Mouse (Mus musculus) cerebellum, postnatal 36 days (tissue): ENCODE measurements around the gene Zfp775.
A peak's percentile ranks its signal among the peaks of the same experiment; 100 is the strongest.
"Not testable (repeated sequence)": the region's sequence is repeated elsewhere in the genome, so short reads cannot be mapped to it uniquely, and the experiment has no call there.

Experiments used
- DNase-seq, 2 experiments: peaks; one replicate each; pipeline ENCODE4 v3.0.0; 2021 to 2022; ENCODE audit warnings: mixed read lengths in 2 of 2

Gene Zfp775

DNA sequence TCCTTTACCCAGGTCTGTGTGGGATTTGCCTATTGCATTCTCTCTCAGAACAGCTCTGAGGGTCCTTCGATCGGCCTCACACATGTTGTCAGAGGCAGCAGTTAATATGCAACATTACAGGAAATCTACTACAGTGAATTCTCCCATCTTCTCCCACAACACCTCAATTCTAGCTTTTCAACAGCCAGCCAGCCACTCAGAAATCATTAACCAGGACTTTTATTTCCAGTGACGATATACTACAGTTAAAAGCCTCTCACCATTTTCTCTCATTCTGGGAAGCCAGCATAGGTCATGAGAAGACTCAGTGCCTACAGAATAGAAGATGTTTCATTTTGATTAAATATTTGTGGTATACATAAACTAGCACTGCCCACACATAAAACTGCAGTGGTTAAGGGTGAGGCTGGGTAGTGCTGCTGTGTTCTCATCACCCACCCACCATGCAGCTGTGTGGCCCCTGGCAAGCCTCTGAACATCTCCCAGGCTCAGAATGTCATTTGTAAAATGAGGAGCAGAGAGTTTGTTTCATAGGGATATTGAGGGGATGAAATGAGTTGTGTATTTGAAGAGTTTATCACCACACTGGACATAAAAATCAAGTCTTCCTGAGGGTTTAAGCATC is 10.5 kb upstream of the Zfp775 start:
- no peak for DNase-seq

DNA sequence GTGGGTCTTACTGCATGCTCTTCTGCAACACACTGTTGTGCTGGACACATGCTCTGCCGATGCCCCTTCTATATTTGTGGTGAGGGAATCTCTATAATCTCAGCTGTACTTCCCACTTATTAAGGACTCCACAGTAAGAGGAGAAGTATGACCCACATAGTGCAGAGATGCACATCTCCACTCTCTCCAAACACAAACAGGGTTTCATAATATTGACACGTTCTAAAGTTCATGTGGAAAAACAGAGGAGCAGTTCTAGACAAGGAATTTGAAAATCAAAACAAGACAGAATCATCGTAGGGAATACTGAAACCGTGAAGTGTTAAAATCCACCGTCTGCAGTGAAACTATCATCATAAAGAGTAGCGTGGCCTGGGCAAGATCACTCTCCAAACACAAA is 10.0 kb upstream of the Zfp775 start:
- DNase-seq: no peak

DNA sequence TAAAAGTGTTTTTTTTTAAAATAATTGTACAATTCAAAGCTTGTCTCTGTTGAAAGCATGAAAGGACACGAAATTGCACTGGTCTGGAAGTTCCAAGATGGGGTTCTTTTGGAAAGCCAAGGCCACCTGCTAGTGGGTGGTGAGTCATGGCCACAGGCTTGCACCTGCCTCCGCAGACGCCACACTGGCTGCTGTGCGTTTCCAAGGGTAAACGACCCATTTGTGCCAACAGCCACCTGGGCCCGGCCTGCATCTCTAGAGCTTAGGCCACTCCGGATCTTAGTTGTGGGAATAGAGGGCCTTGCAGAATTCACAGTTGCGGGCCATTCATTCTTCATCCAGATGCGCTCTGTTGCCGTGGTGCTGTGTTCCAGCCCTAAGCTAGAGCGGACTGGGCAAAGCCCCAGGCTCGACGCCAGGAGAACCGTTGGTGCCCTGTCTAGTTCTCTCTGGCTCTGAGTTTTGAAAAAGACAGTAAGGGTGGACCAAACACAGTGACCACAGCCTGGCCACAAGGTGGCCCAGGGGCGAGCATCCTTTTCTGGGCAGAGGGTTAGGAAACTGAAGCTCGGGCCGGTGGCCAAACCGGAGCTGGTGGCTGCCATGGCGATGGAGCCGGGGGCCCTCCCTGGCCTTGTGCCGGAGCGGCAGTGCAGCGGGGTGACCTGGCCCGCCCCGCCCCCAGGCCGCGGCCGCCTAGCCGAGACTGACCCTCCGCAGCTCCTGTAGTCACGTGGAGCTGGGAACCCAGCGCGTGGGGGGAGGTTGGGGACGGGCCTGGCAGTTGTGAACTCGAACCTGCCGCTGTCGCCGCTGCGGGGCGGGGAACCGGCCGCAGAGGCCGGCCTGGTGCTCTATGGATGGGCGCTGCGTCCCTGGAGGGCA is 8.5 kb upstream of the Zfp775 start, which contains the start of the genes Repin1 and Gm44965:
Gene Repin1 (plus strand): TSS at position 726 of the 885 bp plus-strand sequence.
Gene Gm44965 (plus strand): TSS at position 784 of the 885 bp plus-strand sequence.
- peak; percentile 98 to 99 for DNase-seq

GRCm38 (mm10) chr6:48594043-48594738 is 7.7 kb upstream of the Zfp775 start:
- DNase-seq: no peak

DNA sequence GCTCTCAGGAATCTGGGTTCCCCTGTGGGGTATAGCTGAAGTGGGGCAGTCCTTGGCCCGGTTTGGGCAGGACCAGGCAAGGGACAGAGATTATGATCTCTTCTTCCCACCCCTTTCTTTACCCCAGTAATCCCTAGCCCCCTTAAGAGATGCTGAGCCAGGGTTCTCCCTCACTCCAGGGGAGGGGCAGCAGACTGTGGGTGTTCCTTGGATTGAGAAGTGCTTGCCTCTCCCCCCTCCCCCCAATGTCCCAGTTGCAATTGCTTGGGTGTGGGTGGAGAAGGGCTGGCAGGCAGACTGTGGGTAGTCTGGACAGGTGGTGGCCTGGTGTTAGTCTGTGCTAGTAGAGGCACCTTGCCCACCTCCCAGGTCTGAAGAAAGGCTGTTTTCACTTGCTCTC is 6.6 kb upstream of the Zfp775 start:
- DNase-seq: peak in 1 of 2 experiments; percentile 31

GRCm38 (mm10) chr6:48596545-48597232 is 5.2 kb upstream of the Zfp775 start:
- peak in 1 of 2 experiments; percentile 13 for DNase-seq

DNA sequence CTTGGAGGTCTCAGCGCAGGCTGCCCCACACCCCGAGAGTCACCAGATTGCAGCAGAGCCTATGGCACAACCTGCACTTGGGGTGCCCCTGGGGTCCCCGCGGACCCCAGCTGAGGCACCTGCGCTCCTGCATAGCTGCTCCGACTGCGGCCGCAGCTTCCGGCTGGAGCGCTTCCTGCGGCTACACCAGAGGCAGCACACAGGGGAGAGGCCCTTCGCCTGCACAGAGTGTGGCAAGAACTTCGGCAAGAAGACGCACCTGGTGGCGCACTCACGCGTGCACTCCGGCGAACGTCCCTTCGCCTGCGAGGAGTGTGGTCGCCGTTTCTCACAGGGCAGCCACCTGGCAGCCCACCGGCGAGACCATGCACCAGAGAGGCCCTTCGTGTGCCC is 4.6 kb upstream of the Zfp775 start:
- DNase-seq: no peak

- no peak for DNase-seq
Measured at GRCm38 (mm10) chr6:48600594-48600993, 1.3 kb upstream of the Zfp775 start.

DNA sequence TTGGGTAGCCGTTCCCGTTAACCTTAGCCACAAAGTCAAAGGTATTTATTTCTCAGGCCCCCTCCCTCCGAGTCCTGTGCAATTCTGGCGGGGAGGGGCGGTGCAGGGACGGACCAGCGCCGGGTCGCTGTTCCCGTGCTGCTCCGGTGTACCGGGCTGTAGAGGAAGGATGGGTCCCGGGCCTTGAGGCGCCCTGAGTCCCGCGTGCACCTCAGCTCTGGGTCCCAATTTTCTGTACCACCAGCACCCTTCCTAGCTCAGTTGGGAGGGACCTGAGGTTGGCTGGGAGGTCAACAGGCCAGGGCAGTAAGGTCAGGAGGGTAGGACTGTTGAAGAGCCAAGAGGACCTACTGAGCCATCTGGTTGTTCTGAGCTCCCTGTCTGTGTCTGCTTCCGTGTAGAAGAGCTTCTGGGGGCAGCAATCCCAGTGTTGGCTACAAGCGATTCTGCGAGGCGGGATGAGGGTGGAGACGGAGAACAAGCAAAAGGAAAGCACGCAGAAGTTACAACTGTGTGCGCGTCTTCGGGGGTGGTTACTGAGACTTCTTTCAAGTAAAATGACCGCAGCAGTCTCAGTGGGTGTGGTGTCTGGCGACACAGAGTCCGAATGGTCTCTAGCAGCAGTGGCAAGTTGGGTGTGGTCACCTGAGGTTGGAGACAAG is 348 bp downstream of the Zfp775 start:
- DNase-seq: peak in 1 of 2 experiments; percentile 38

- DNase-seq: no peak
Measured at GRCm38 (mm10) chr6:48608124-48608523, 6.3 kb downstream of the Zfp775 start.

- peak in 1 of 2 experiments; percentile 27 for DNase-seq
Measured at GRCm38 (mm10) chr6:48609512-48609911, 7.6 kb downstream of the Zfp775 start.

GRCm38 (mm10) chr6:48610657-48611056 is 8.8 kb downstream of the Zfp775 start:
- no peak for DNase-seq

DNA sequence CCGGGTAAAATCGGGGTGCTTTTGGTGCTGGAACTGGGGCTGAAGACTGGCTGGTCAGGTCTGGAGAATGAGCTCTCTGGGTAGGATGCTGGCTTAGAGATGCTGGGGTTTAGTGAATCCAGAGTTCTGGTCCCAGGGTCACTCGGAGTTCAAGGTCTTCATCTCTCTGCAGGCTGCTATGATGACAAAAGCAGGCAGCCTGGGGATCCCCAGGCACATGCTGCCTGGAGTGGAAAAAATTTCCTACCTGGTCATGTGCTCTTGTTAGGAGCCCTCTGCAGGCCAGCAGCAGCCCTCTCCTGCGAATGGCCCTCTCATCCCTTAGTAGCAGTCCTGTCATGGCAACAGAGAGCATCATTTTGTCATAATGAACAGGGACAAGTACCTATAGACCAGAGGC is 11.6 kb downstream of the Zfp775 start:
- DNase-seq: no peak

- DNase-seq: no peak
Measured at GRCm38 (mm10) chr6:48614756-48615155, 12.9 kb downstream of the Zfp775 start.

DNA sequence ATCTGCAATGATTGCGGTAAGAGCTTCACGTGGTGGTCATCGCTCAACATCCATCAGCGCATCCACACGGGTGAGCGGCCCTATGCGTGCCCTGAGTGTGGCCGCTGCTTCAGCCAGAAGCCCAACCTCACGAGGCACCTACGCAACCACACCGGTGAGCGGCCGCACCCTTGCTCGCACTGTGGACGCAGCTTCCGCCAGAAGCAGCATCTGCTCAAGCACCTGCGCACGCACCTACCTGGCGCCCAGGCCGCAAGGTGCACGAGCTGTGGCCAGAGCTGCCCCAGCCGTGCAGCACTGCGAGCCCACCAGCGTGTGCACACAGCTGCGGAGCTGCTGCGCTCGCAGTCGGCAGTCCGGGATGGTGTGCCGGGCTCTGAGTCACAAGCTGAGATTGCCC is 18.2 kb downstream of the Zfp775 start:
- DNase-seq: no peak

DNA sequence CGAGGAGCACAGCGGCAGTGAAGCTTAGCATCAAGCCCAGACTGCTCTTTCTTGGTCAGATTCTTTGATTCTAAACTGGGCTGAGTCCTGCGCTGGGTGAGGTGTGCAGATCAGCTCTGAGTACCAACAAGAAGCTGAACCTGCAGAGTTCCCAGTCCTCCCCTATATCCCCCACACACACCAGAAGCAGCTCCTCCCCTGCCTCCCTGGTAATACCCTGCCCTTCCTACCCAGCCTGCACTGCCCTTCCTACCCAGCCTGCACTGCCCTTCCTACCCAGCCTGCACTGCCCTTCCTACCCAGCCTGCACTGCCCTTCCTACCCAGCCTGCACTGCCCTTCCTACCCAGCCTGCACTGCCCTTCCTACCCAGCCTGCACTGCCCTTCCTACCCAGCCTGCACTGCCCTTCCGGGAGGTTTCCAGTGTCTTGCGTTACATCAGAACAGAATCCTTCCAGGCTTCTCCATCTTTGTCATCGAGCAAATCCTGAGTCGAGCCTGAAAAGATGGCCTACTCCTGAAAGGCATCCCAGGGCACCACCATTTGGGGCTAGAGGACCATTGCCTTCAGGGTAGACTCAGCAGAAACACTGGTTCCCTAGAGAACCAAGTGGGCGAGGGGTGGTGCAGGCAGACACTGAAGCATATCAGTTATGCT is 20.5 kb downstream of the Zfp775 start:
- not testable (repeated sequence) for DNase-seq

DNA sequence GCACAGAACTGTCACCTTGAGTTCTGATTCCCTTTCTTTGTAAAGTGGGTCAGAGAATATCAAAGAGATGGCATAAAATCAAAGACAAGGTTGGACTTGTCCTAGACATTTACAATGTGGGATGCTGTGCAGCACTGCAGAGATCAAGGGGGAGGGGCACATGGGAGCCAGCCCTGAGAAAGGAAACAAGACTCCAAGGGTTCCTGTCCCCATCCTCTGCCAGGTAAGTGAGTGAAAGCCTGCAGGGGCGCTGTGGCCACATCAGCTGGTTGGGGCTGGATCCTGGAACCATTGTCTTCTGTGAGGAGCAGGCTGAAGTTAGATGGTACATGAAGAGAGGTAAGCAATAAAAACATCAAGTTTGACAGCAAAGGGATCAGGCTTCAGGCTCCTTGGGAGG is 21.6 kb downstream of the Zfp775 start:
- DNase-seq: no peak

- DNase-seq: no peak
Measured at GRCm38 (mm10) chr6:48626464-48626863, 24.6 kb downstream of the Zfp775 start, which contains the start of gene AI854703. Gene AI854703 (plus strand): TSS chr6:48626764.

DNA sequence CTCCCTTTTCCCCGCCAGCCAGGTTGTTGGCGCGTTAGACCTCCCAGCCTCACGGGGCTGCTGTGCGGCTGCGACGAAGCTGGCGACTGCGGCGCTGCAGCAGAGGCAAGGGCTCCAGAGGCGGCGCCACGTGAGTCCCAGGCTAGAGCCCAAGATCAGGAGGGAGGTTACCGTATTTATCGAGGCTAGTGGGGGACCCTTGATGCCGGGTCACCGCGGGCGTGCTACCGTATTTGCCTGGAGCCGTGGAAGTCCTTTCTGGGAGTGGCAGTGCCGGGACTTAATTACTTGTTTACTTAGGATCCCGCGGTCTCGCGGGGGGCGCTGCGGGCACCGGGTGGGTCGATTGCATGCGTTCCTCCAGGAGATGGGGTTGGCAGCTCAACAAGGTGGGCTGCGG is 25.1 kb downstream of the Zfp775 start:
- DNase-seq: peak; percentile 56 to 63

- DNase-seq: peak in 1 of 2 experiments; percentile 24
Measured at GRCm38 (mm10) chr6:48627511-48627924, 25.7 kb downstream of the Zfp775 start.

DNA sequence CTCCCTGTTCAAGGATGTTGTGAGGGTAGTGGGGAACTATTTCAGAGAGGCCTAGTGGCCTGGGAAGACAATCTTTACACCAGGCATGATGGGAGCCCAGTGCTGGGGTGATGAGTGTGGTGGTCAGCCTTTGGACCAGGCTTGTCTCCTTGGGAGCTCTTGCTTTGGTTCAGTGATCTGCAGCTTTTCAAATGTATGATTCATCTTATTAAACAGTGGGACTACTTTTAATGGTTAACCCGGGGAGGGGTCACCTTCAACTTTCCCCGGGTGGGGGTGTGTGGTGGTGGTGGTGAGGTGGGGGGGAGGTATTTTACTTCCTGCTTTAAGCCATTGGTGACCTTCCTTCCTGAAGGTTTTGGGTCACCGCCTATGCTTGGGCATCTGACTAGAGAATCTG is 26.5 kb downstream of the Zfp775 start:
- DNase-seq: no peak
